Mouse (Mus musculus) heart, embryonic 16.5 days (tissue): ENCODE measurements around the gene Smurf2. TPM values are rescaled to one million over a fixed set of nuclear protein-coding genes. Genes with fewer than 3 reads are reported as not detected.

Experiments used
- ATAC-seq: fragments of 200-750 bp; cut with Nextera tagmentation; replicated peaks from 2 replicates; pipeline ENCODE4 v1.8.0; 2017; ENCODE audit warnings: moderate number of reproducible peaks; ENCODE audit not compliant: insufficient read depth, low FRiP score; ENCODE audit errors: extremely low read depth
- H3K27ac ChIP-seq: fragments of 300-500 bp; sonication (generic); 2 replicates; pipeline ENCODE4 v1.5.1; 2014; ENCODE audit warnings: mild to moderate bottlenecking, low read length, control low read depth, moderate library complexity
- H3K27me3 ChIP-seq: fragments of 300-500 bp; sonication (generic); 2 replicates; pipeline ENCODE4 v1.6.1; 2014; ENCODE audit warnings: low read length, mixed read lengths; ENCODE audit not compliant: control insufficient read depth, insufficient read depth
- H3K36me3 ChIP-seq: fragments of 300-500 bp; sonication (generic); 2 replicates; pipeline ENCODE4 v1.6.1; 2014; ENCODE audit not compliant: control insufficient read depth, insufficient read depth
- H3K4me1 ChIP-seq: fragments of 300-500 bp; sonication (generic); 2 replicates; pipeline ENCODE4 v1.6.1; 2014; ENCODE audit warnings: low read length, mixed read lengths; ENCODE audit not compliant: control insufficient read depth, insufficient read depth
- H3K4me2 ChIP-seq: fragments of 300-500 bp; sonication (generic); 2 replicates; pipeline ENCODE4 v1.6.1; 2014; ENCODE audit warnings: low read depth, mild to moderate bottlenecking, control low read depth, low read length
- H3K4me3 ChIP-seq: fragments of 300-500 bp; sonication (generic); 2 replicates; pipeline ENCODE4 v1.5.1; 2014; ENCODE audit warnings: mild to moderate bottlenecking, control low read depth, low read length
- H3K9ac ChIP-seq: fragments of 300-500 bp; sonication (generic); 2 replicates; pipeline ENCODE4 v1.6.1; 2014; ENCODE audit warnings: low read length, control low read depth
- H3K9me3 ChIP-seq: fragments of 300-500 bp; sonication (generic); replicated peaks from 2 replicates; pipeline ENCODE4 v1.6.1; 2016; ENCODE audit warnings: low read length; ENCODE audit not compliant: control insufficient read depth
- WGBS: fragments of 180-500 bp; shearing (Covaris S2); extraction: QIAGEN DNeasy Blood & Tissue Kit; methylation state at CpG from one replicate; pipeline ENCODE4 v1.1.7; 2014; 5-methylcytosine and 5-hydroxymethylcytosine counted together
- polyA plus RNA-seq: library from polyadenylated mRNA; unstranded; fragments of >200 nt; fragmentation: Nextera tagmentation; extraction: Ambion mirVana; gene quantifications from 2 replicates; pipeline ENCODE4 v1.2.1, GENCODE M21; 2015

The Smurf2 gene
- polyA plus RNA-seq, 1 experiment from 2014 or later = 10.2 TPM

DNA sequence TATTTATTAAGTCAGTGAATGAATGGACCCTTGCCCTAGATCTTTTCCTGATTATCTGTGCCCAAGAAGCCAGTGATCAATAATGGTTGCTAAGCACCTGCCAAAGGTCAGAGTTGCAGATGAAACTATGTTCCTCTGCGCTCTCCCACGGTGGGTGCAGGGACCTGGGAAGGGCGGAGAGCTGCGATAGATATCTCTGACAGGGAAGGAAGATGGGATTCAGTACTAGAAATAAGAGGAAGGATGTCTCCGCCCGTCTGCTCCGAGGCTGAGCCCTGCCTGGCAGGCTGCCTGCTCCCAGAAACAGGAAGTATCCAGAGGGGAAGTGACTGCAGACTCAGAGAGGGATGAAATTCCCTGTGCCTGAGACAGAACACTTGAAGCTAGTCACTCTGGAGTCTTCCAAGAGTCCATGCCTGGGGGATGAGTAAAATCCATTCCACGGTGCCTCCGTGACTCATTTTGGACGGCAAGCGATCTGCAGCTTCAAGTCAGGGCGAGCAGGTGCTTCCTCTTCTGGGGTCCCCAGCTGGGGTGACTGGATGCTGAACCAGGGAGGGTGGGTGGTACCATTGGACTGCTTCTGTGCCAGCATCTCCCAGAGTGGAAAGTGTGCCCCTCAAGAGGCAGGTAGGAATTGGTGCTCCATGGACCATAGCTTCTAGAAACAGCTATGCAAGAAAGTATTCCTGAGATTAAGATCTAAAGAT lies 36.9 kb upstream of the Smurf2 start:
- Histone ChIP-seq H3K4me2 (peak overlapping the region; percentile 35), H3K27me3 (no peaks in the 10 kb centered on the region), H3K9ac (no peak overlapping the region), H3K36me3 (no peaks in the 10 kb centered on the region), H3K9me3 (peaks cover 2% of the 10 kb centered on the region; the same call in 1 of the 2 replicates), H3K4me3 (no peak overlapping the region), H3K4me1 (peaks cover 27% of the 10 kb centered on the region), H3K27ac (peak overlapping the region; percentile 66)
- 51% methylated on average over 12 of the region's 12 CpGs for WGBS
- ATAC-seq = peak; percentile 59

DNA sequence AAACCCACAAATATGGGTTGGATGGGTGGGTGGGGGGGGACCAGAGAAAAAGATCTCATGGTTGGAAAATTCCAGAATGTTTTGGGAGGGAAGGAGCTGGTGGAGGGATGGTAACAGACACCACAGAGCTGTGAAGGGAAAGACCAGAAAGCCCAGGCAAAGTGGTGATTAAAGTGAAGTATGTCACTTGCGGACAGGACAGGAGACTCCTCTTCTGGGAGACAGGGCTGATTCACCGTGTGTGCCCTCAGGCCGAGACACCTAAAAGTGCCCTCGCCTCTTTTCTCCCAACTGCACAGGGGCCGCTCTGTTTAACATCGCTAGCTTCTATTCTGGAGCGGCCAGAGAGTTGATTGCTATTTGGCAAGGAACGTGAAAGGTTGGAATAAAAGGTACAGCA lies 34.1 kb upstream of the Smurf2 start:
- Histone ChIP-seq H3K9me3 (peaks cover 2% of the 10 kb centered on the region; the same call in 1 of the 2 replicates), H3K27ac (0 out of 2 replicates have a peak overlapping the region, but pooled peaks have one; percentile 4), H3K4me3 (no peak overlapping the region), H3K4me2 (no peak overlapping the region), H3K9ac (no peak overlapping the region), H3K4me1 (peaks cover 19% of the 10 kb centered on the region), H3K27me3 (no peaks in the 10 kb centered on the region), H3K36me3 (no peaks in the 10 kb centered on the region)
- WGBS = 59% methylated on average over 8 of the region's 8 CpGs
- ATAC-seq = no peak

DNA sequence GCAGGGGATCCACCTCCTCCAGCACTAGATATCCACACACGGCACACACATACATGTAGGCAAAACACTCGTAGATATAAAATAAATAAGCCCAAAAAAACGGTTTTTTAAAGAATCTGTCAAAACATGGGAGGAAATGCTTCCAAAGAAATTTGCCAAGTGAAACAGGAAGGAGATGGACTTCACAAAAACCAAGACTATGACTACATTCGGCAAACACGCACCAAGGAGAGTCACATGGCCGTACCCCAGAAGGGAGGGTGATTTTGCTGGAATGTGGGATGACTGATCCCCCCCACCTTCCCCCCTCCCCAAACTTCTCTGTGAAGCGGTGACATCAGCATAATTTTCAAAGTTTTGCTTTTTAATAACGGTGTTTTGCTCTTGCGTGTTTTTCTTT lies 33.6 kb upstream of the Smurf2 start:
- Histone ChIP-seq H3K27me3 (no peaks in the 10 kb centered on the region), H3K4me1 (peaks cover 19% of the 10 kb centered on the region), H3K36me3 (no peaks in the 10 kb centered on the region), H3K9me3 (peaks cover 2% of the 10 kb centered on the region; the same call in 1 of the 2 replicates), H3K4me3 (no peak overlapping the region), H3K9ac (no peak overlapping the region), H3K27ac (no peak overlapping the region; the same call in 1 of the 2 replicates), H3K4me2 (no peak overlapping the region)
- ATAC-seq = no peak
- WGBS = 57% methylated on average over 9 of the region's 9 CpGs

DNA sequence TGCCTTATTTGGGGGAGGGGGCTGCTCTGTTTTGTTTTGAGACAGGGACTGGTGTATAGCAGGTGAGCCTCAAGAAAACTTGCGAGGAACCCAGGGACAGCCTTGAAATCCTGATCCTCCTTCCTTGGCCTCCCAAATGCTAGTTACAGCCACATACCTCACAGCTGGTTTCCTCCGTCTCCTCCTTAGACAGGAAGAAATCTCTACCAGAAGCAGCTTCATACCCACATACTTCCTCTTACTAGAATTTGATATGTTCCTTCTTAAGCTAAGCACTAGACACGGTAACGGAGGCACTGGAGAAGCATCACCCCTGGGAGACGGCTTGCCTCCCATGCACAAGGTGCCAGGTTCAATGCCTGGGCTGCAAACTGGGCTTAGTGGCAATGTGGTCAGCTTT lies 16.8 kb upstream of the Smurf2 start:
- Histone ChIP-seq H3K4me2 (no peak overlapping the region), H3K36me3 (no peaks in the 10 kb centered on the region), H3K4me3 (no peak overlapping the region), H3K27ac (no peak overlapping the region), H3K9ac (no peak overlapping the region), H3K4me1 (no peaks in the 10 kb centered on the region), H3K27me3 (no peaks in the 10 kb centered on the region), H3K9me3 (no peaks in the 10 kb centered on the region)
- WGBS = 85% methylated on average over 5 of the region's 5 CpGs
- ATAC-seq = no peak

- Histone ChIP-seq H3K36me3 (no peaks in the 10 kb centered on the region), H3K4me3 (no peak overlapping the region), H3K27me3 (no peaks in the 10 kb centered on the region), H3K27ac (no peak overlapping the region), H3K9ac (no peak overlapping the region), H3K4me1 (no peaks in the 10 kb centered on the region), H3K9me3 (peaks cover 3% of the 10 kb centered on the region; the same call in 1 of the 2 replicates), H3K4me2 (no peak overlapping the region)
- 68% methylated on average over 9 of the region's 9 CpGs for WGBS
- no peak for ATAC-seq
These were observed 9.9 kb upstream of the Smurf2 start for GRCm38 (mm10) chr11:106930366-106930765.

DNA sequence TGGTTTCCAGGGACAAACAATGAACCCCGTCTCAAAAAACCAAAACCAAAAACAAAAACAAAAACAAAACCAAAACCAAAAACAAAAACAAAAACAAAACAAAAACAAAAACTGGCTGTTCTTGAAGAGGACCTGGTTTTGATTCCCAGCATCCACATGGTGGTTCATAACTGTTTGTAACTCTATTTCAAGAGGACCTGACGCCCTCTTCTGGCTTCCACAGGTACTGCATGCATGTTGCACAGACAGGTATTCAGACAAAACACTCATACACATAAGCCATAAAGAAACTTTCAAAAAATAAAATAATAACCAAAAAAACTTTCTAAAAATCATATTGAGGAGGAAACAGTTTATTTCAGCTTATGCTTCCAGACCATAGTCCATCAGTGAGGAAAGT lies 8.4 kb upstream of the Smurf2 start:
- H3K9ac ChIP-seq = no peak overlapping the region
- peaks cover 3% of the 10 kb centered on the region; the same call in 1 of the 2 replicates for H3K9me3 ChIP-seq
- H3K36me3 ChIP-seq = no peaks in the 10 kb centered on the region
- H3K4me2 ChIP-seq = no peak overlapping the region
- H3K27me3 ChIP-seq = no peaks in the 10 kb centered on the region
- H3K4me1 ChIP-seq = no peaks in the 10 kb centered on the region
- no peak overlapping the region for H3K4me3 ChIP-seq
- WGBS = 48% methylated on average over 2 of the region's 2 CpGs
- ATAC-seq = no peak
- no peak overlapping the region for H3K27ac ChIP-seq

DNA sequence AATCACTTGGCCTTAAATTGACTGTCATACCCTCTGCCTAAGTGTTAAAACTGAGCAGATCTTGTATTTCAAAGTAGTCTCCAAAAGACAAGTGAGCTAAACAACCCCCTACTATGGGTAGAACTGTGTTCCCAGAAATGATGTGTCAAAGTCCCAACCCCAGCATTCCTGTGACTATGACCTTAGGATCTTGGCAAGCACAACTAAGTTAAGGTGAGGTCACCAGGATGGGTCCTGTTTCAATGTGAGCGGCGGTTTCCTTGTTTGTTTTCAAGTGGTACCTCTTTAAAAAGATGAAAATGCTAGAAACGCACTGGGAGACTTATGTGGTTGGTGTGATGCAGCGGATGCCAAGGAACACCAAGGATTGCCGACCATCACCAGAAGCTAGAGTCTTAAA lies 7.4 kb upstream of the Smurf2 start:
- Histone ChIP-seq H3K9me3 (peaks cover 3% of the 10 kb centered on the region; the same call in 1 of the 2 replicates), H3K27me3 (no peaks in the 10 kb centered on the region), H3K4me2 (no peak overlapping the region), H3K27ac (no peak overlapping the region), H3K36me3 (no peaks in the 10 kb centered on the region), H3K4me1 (no peaks in the 10 kb centered on the region), H3K4me3 (no peak overlapping the region), H3K9ac (no peak overlapping the region)
- ATAC-seq = no peak
- WGBS = 95% methylated on average over 5 of the region's 5 CpGs

GRCm38 (mm10) chr11:106927226-106927625 lies 6.7 kb upstream of the Smurf2 start:
- no peak for ATAC-seq
- Histone ChIP-seq H3K4me3 (no peak overlapping the region), H3K4me2 (no peak overlapping the region), H3K27ac (no peak overlapping the region), H3K9me3 (peaks cover 3% of the 10 kb centered on the region; the same call in 1 of the 2 replicates), H3K9ac (no peak overlapping the region), H3K27me3 (no peaks in the 10 kb centered on the region), H3K36me3 (no peaks in the 10 kb centered on the region), H3K4me1 (no peaks in the 10 kb centered on the region)
- 94% methylated on average over 5 of the region's 5 CpGs for WGBS

GRCm38 (mm10) chr11:106926732-106927131 lies 6.2 kb upstream of the Smurf2 start:
- WGBS = 73% methylated on average over 4 of the region's 4 CpGs
- Histone ChIP-seq H3K36me3 (no peaks in the 10 kb centered on the region), H3K27ac (no peak overlapping the region), H3K27me3 (no peaks in the 10 kb centered on the region), H3K9me3 (peaks cover 3% of the 10 kb centered on the region; the same call in 1 of the 2 replicates), H3K4me1 (no peaks in the 10 kb centered on the region), H3K4me3 (no peak overlapping the region), H3K9ac (no peak overlapping the region), H3K4me2 (no peak overlapping the region)
- ATAC-seq = no peak
